Comparison of ENCODE assay signal across 9 mouse cellular contexts in the genomic region with DNA sequence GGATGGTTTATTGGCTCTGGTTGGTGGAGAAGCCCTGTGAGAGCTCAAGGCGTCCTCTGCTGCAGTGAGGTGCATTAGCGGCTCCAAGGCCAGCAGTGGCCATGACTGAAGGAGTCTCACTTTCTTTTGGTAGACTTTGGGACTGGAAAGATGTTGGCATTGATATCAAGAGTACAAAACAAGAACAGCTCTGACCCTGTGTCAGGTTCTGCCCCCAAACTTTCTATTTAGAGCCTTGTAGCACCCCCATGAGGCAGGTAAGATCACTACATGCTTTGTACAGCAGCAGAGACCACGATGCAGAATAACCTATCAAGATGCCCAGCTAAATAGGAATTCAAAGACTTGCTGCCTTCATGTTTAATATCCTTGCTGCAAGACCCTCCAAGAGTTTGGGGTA. TPM values are rescaled to one million over a fixed set of nuclear protein-coding genes. Genes with fewer than 3 reads are reported as not detected.
DNase-seq lines count a peak whose midpoint lies in the region; ATAC-seq and TF ChIP-seq lines count a peak whose summit lies in the region.
"Had no signal": no experiment of that assay in that cellular context is flagged by ENCODE, and none has a peak within 500 bp of the region (broad histone marks: within the 10 kb centered on the region; RNA-seq: fewer than 3 reads in every experiment).

No protein-coding gene starts in this region.

- no peaks in the 10 kb centered on the region for H3K9me3 ChIP-seq in embryonic facial prominence, embryonic 14.5 days (ENCODE audit: control insufficient read depth, low read length)
- no peaks in the 10 kb centered on the region for H3K9me3 ChIP-seq in liver, embryonic 12.5 days (replicated peaks)

- H3K27me3 ChIP-seq in embryonic facial prominence, embryonic 14.5 days (replicated peaks; ENCODE audit: control insufficient read depth, insufficient read depth, low read length) = no peaks in the 10 kb centered on the region; the same call in 1 of the 2 replicates
- H3K27me3 ChIP-seq in liver, embryonic 12.5 days (replicated peaks) = peaks cover 27% of the 10 kb centered on the region

- WGBS in embryonic facial prominence, embryonic 14.5 days = 55% methylated on average over 3 of the region's 3 CpGs
- whole genome bisulfite sequencing in liver, embryonic 12.5 days (ENCODE audit: insufficient replicate concordance) = 45% methylated on average over 3 of the region's 3 CpGs

- H3K9ac ChIP-seq in embryonic facial prominence, embryonic 14.5 days (ENCODE audit: low read depth, low read length) = no peak overlapping the region; the same call in 1 of the 2 replicates
- no peak overlapping the region for H3K9ac ChIP-seq in liver, embryonic 12.5 days

- no peaks in the 10 kb centered on the region for H3K36me3 ChIP-seq in embryonic facial prominence, embryonic 14.5 days (ENCODE audit: control insufficient read depth, insufficient read depth, low read length)
- H3K36me3 ChIP-seq in liver, embryonic 12.5 days = no peaks in the 10 kb centered on the region

- DNase-seq in layer of hippocampus, adult 2 months (ENCODE audit: low spot score in 2 of 2) = peak; percentile 27 to 58
- no peak for DNase-seq in layer of hippocampus, postnatal 14 days (ENCODE audit: low spot score in 2 of 2)
- DNase-seq in T-cell, adult 2 months (ENCODE audit: low spot score) = peak; percentile 36
- no peak for DNase-seq in embryonic facial prominence, embryonic 14.5 days (ENCODE audit: low spot score)
- DNase-seq in spleen, postnatal 36 days (ENCODE audit: low spot score in 2 of 2) = no peak
- DNase-seq in adrenal gland, postnatal 14 days = no peak

- peak; percentile 73 for TF ChIP-seq CTCF in layer of hippocampus, adult 2 months (conservative IDR thresholded peaks at IDR 0.05)

- H3K4me3 ChIP-seq in layer of hippocampus, adult 2 months = no peak overlapping the region
- no peak overlapping the region for H3K4me3 ChIP-seq in embryonic facial prominence, embryonic 14.5 days (ENCODE audit: low read depth, low read length)
- H3K4me3 ChIP-seq in liver, embryonic 12.5 days = no peak overlapping the region

- no peaks in the 10 kb centered on the region for H3K4me1 ChIP-seq in embryonic facial prominence, embryonic 14.5 days (ENCODE audit: control insufficient read depth, insufficient read depth, low read length)
- no peaks in the 10 kb centered on the region for H3K4me1 ChIP-seq in liver, embryonic 12.5 days

- H3K27ac ChIP-seq in layer of hippocampus, adult 2 months = peak overlapping the region; percentile 53; the same call in 1 of the 2 replicates
- H3K27ac ChIP-seq in embryonic facial prominence, embryonic 14.5 days (replicated peaks; ENCODE audit: low read depth, low read length) = no peak overlapping the region
- no peak overlapping the region for H3K27ac ChIP-seq in liver, embryonic 12.5 days

- ATAC-seq in embryonic facial prominence, embryonic 14.5 days (ENCODE audit: low read depth) = no peak
- ATAC-seq in megakaryocyte-erythroid progenitor cell, adult 5-6 weeks (replicated peaks; ENCODE audit: low FRiP score, low TSS enrichment, poor library complexity, severe bottlenecking) = peak; percentile 65; the same call in 1 of the 2 replicates
- no peak for ATAC-seq in liver, embryonic 12.5 days

- peak overlapping the region; percentile 46 for H3K4me2 ChIP-seq in embryonic facial prominence, embryonic 14.5 days (ENCODE audit: low read depth, low read length)
- no peak overlapping the region for H3K4me2 ChIP-seq in liver, embryonic 12.5 days

RNA-seq across cellular contexts. Expression of a gene that starts 23.4 kb away (rescaled TPM):
- not detected for total RNA-seq in layer of hippocampus, adult 2 months (2021)
- total RNA-seq in layer of hippocampus, postnatal 14 days (2021) = not detected
- not detected in 2 replicates for polyA plus RNA-seq in embryonic facial prominence, embryonic 14.5 days (2014; fragmentation: Nextera tagmentation; extraction: Ambion mirVana)
- not detected in 2 replicates for total RNA-seq in megakaryocyte-erythroid progenitor cell, adult 5-6 weeks (2014; fragmentation: Nextera tagmentation)
- not detected in 2 replicates for total RNA-seq in megakaryocyte-erythroid progenitor cell, adult 5-6 weeks (2017)
- total RNA-seq in adrenal gland, postnatal 14 days (2021) = not detected in 2 replicates
- polyA plus RNA-seq in liver, embryonic 12.5 days (2016; fragmentation: Nextera tagmentation; extraction: Ambion mirVana) = not detected in 2 replicates
- total RNA-seq: liver, adult 2 months had no signal
- polyA plus RNA-seq: liver, adult 2 months had no signal

RNA-seq across cellular contexts. Expression of a gene that starts 58.5 kb away (rescaled TPM):
- 10 to 100 TPM; 89.7 to 94.9 TPM for total RNA-seq in layer of hippocampus, adult 2 months (2021)
- total RNA-seq in layer of hippocampus, postnatal 14 days (2021) = 10 to 100 TPM; 76.1 to 82.3 TPM
- 0.42 and 0.46 TPM in 2 replicates for polyA plus RNA-seq in embryonic facial prominence, embryonic 14.5 days (2014; fragmentation: Nextera tagmentation; extraction: Ambion mirVana)
- not detected in 2 replicates for total RNA-seq in megakaryocyte-erythroid progenitor cell, adult 5-6 weeks (2014; fragmentation: Nextera tagmentation)
- total RNA-seq in megakaryocyte-erythroid progenitor cell, adult 5-6 weeks (2017) = not detected in 2 replicates
- total RNA-seq in adrenal gland, postnatal 14 days (2021) = 1.4 and 4.0 TPM in 2 replicates
- 0.05 TPM in 1 of 2 replicates, not detected in the other for polyA plus RNA-seq in liver, embryonic 12.5 days (2016; fragmentation: Nextera tagmentation; extraction: Ambion mirVana)

Comparison
In these comparisons a context has a peak if more than half of its experiments do, and no peak if none do; other contexts are left out.
1. DNase-seq: peak in layer of hippocampus, adult 2 months (2 of 2) and T-cell, adult 2 months (single experiment); none in layer of hippocampus, postnatal 14 days (0 of 2), embryonic facial prominence, embryonic 14.5 days (single experiment), spleen, postnatal 36 days (0 of 2) and adrenal gland, postnatal 14 days (single experiment).
2. RNA of a gene that starts 58.5 kb away (total RNA-seq): 89.7 to 94.9 TPM in layer of hippocampus, adult 2 months and 76.1 to 82.3 TPM in layer of hippocampus, postnatal 14 days; 1.4 to 4.0 TPM in adrenal gland, postnatal 14 days and not detected in megakaryocyte-erythroid progenitor cell, adult 5-6 weeks; every median in the first group is over 10 times any median in the second.